Mouse (Mus musculus) forebrain, embryonic 13.5 days (tissue): ENCODE measurements around the gene Srgap3. TPM values are rescaled to one million over a fixed set of nuclear protein-coding genes. Genes with fewer than 3 reads are reported as not detected.

Source experiments
- ATAC-seq: fragments of 200-750 bp; cut with Nextera tagmentation; 2 replicates; pipeline ENCODE4 v1.8.0; 2017
- H3K27ac ChIP-seq: fragments of 300-500 bp; sonication (generic); 2 replicates; pipeline ENCODE4 v1.5.1; 2015; ENCODE audit warnings: inconsistent platforms, mild to moderate bottlenecking, moderate library complexity
- H3K27me3 ChIP-seq: fragments of 300-500 bp; sonication (generic); 2 replicates; pipeline ENCODE4 v1.6.1; 2015; ENCODE audit warnings: mild to moderate bottlenecking, inconsistent platforms
- H3K36me3 ChIP-seq: fragments of 300-500 bp; sonication (generic); 2 replicates; pipeline ENCODE4 v1.6.1; 2015; ENCODE audit warnings: mild to moderate bottlenecking, inconsistent platforms; ENCODE audit not compliant: poor library complexity, severe bottlenecking
- H3K4me1 ChIP-seq: fragments of 300-500 bp; sonication (generic); 2 replicates; pipeline ENCODE4 v1.6.1; 2015; ENCODE audit warnings: inconsistent platforms
- H3K4me2 ChIP-seq: fragments of 300-500 bp; sonication (generic); 2 replicates; pipeline ENCODE4 v1.6.1; 2015; ENCODE audit warnings: inconsistent platforms, mild to moderate bottlenecking, moderate library complexity
- H3K4me3 ChIP-seq: fragments of 300-500 bp; sonication (generic); 2 replicates; pipeline ENCODE4 v1.5.1; 2015; ENCODE audit warnings: mild to moderate bottlenecking, inconsistent platforms
- H3K9ac ChIP-seq: fragments of 300-500 bp; sonication (generic); 2 replicates; pipeline ENCODE4 v1.6.1; 2015; ENCODE audit warnings: mild to moderate bottlenecking, inconsistent platforms
- H3K9me3 ChIP-seq: fragments of 300-500 bp; sonication (generic); replicated peaks from 2 replicates; pipeline ENCODE4 v1.6.1; 2016; ENCODE audit warnings: inconsistent platforms
- WGBS: fragments of 180-500 bp; shearing (Covaris S2); methylation state at CpG from one replicate; pipeline ENCODE4 v1.1.7; 2015; 5-methylcytosine and 5-hydroxymethylcytosine counted together
- polyA plus RNA-seq: library from polyadenylated mRNA; unstranded; fragments of >200 nt; fragmentation: Nextera tagmentation; extraction: Ambion mirVana; gene quantifications from 2 replicates; pipeline ENCODE4 v1.2.1, GENCODE M21; 2015

The Srgap3 gene
- polyA plus RNA-seq, 1 experiment from 2014 or later = 30.1 TPM

DNA sequence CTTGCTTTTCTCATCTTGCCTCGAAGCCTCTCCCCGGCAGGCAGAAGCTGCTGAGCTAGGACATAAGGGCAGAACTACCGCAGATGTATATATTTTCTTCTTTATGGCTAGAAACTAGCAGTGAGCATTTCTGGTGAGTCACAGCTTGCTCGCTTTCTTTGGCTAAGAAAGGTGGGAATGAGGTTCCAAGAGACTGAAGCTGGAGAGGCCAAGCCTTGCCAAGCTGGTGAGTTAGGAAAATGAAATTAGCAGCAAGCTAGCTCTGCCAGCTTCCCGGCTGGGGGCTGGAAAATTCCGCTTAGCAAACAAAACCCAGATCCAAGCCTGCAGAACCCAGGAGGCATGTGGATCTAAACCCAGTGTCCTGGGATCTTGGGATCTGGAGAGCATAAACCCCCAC is 124.0 kb downstream of the Srgap3 start:
- H3K4me3 ChIP-seq = no peak overlapping the region
- WGBS = 83% methylated on average over 6 of the region's 6 CpGs
- no peak overlapping the region for H3K9ac ChIP-seq
- H3K27me3 ChIP-seq = no peaks in the 10 kb centered on the region
- peak; percentile 39; the same call in 1 of the 2 replicates for ATAC-seq
- no peaks in the 10 kb centered on the region for H3K9me3 ChIP-seq
- H3K4me1 ChIP-seq = peaks cover 32% of the 10 kb centered on the region
- H3K4me2 ChIP-seq = no peak overlapping the region
- peaks cover 30% of the 10 kb centered on the region for H3K36me3 ChIP-seq
- H3K27ac ChIP-seq = peak overlapping the region; percentile 57

DNA sequence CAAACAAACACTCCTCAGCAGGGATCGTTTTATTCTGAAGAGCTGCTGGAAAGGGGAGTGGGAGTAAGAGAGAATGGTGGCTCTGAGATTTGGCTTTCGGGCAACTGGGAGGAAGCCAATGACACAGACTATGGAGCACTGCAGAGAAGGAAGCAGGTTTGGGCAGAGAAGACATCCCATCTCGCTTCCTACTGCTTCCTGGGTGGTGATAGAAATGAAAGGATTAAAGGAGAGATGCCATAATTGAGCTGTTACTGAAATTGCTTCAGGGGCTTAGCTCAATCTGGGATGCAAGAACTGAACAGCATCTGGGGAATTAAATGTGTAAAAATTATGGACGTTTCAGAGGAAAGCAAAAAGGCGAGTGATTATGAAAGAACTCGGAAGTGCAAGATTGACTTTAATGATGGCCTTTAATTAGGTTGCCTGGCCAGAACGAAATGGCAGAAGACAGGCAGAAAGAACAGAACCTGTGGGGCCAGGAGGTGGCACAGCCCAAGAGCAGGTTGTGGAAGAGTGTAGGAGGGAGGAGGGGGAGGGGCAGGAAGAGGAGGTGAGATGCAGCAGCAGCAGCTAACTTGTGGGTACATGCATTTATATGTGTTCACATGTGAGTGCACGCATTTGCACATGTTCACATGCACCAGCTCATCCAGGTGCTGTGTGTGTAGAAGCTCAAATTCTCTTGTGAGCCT is 126.6 kb downstream of the Srgap3 start:
- Histone ChIP-seq H3K27me3 (no peaks in the 10 kb centered on the region), H3K9me3 (no peaks in the 10 kb centered on the region), H3K4me3 (no peak overlapping the region), H3K36me3 (peaks cover 29% of the 10 kb centered on the region), H3K9ac (no peak overlapping the region), H3K4me1 (peaks cover 41% of the 10 kb centered on the region), H3K4me2 (no peak overlapping the region), H3K27ac (peak overlapping the region; percentile 76)
- ATAC-seq = peak; percentile 23; the same call in 1 of the 2 replicates
- WGBS = 53% methylated on average over 8 of the region's 8 CpGs

DNA sequence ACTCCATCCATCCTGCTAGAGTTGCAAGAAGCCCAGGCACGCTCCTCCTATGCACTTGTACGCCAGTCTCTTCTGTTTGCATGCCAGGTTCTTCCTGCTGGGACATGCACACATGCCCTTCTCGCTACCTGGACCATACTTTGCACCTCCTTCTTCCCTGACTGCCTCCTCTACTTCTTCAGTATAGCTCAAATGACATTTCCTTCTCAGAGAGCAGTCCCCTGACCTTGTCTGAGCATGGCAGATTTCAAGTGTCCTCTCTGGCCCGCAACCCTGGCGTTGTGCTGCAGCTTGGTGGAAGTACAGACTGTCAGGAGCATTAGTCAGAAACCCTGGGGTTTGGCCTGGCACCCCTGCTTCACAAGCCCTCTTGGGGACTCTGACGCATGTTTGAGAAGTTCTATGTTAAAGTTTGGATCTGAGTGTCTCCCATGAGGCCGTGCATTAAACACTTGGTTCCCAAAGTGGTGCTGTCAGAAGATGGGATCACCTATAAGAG is 128.6 kb downstream of the Srgap3 start:
- Histone ChIP-seq H3K27me3 (no peaks in the 10 kb centered on the region), H3K4me3 (no peak overlapping the region), H3K9me3 (no peaks in the 10 kb centered on the region), H3K4me1 (peaks cover 53% of the 10 kb centered on the region), H3K9ac (no peak overlapping the region), H3K36me3 (peaks cover 16% of the 10 kb centered on the region), H3K27ac (no peak overlapping the region), H3K4me2 (no peak overlapping the region)
- 93% methylated on average over 7 of the region's 7 CpGs for WGBS
- no peak for ATAC-seq

DNA sequence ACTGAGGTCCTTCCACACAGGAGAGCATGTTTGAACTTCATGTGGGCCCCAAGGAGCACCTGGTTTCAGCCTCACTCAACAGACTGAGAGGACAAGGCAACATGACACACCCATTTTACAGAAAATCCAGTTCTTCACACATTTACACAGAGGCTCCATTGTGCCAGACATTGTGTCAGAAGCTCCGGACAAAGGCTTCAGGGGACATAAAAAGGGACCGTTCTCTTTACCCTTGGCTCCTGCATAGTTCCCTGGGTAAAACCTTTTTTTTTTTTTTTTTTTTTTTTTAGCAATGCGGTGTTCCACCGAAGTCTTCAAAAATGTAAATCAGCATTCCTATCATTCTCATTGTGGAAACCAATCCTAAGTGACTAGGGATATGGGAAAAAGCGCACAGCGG is 131.5 kb downstream of the Srgap3 start:
- no peak for ATAC-seq
- Histone ChIP-seq H3K9ac (no peak overlapping the region), H3K4me1 (peaks cover 45% of the 10 kb centered on the region), H3K27me3 (no peaks in the 10 kb centered on the region), H3K36me3 (peaks cover 9% of the 10 kb centered on the region), H3K4me2 (no peak overlapping the region), H3K4me3 (no peak overlapping the region), H3K27ac (peak overlapping the region; percentile 57; the same call in 1 of the 2 replicates), H3K9me3 (no peaks in the 10 kb centered on the region)
- WGBS = 30% methylated on average over 6 of the region's 6 CpGs

DNA sequence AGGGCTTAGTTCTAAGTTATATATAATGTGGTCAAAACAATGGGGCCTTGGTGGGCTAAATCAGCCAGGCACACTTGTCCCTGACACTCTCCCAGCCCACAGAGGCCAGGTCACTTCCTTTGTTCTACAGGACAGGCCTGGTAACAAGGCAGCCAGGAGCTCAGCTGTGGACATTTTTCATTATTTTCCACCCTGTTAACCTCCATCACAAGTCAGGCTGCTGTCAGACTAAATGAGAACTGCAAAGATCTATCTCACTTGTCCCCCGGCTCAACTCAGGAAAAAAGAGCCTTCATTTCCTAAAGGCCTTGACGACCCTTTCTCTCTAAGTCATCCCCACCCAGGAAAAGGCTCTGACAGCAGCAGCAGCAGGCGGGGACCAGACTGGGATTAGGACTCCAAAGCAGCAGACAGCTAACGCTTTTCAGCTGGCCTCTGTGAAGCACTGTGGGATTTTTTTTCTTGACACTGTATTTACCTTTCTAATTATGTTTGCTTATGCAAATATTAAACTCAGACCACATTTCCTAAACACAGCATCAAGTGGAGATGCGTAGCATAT is 132.5 kb downstream of the Srgap3 start:
- no peaks in the 10 kb centered on the region for H3K27me3 ChIP-seq
- H3K4me2 ChIP-seq = no peak overlapping the region
- H3K4me3 ChIP-seq = no peak overlapping the region
- H3K36me3 ChIP-seq = peaks cover 7% of the 10 kb centered on the region
- peak overlapping the region; percentile 57 for H3K27ac ChIP-seq
- no peaks in the 10 kb centered on the region for H3K9me3 ChIP-seq
- peaks cover 47% of the 10 kb centered on the region for H3K4me1 ChIP-seq
- H3K9ac ChIP-seq = no peak overlapping the region
- ATAC-seq = no peak
- WGBS = 33% methylated on average over 5 of the region's 5 CpGs

DNA sequence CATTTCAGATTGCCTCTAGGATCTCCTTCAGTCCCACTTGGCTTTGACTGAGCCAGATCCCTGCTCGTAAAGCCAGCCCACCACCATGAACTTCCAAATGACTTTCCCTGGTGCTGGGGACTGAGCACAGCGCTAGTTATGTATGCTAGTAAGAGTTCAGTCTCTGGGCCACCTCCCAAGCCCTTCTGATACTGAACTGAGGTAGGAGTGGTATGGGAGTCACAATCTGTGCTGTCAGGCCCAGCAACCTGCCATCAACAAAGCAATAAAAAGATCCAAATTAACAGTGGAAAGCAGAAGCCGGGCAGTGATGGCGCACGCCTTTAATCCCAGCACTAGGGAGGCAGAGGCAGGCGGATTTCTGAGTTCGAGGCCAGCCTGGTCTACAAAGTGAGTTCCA is 134.2 kb downstream of the Srgap3 start:
- Histone ChIP-seq H3K9ac (no peak overlapping the region), H3K4me1 (peaks cover 60% of the 10 kb centered on the region), H3K4me2 (no peak overlapping the region), H3K36me3 (peaks cover 7% of the 10 kb centered on the region), H3K4me3 (no peak overlapping the region), H3K27me3 (no peaks in the 10 kb centered on the region), H3K27ac (0 out of 2 replicates have a peak overlapping the region, but pooled peaks have one; percentile 45), H3K9me3 (no peaks in the 10 kb centered on the region)
- 94% methylated on average over 7 of the region's 7 CpGs for WGBS
- no peak for ATAC-seq

DNA sequence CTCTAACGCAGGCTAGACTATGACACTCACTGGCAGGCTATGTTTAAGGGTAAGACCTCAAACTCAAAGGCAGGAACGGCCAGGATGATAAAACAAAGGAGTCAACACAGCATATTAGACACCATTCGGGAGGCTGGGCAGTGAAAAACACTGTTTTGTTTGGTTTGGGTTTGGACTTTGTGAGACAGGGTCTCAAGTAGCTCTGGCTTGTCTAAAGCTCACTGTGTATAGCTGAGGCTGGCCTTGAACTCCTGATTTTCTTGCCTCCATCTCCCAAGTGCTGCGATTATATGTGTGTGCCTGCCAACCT is 136.6 kb downstream of the Srgap3 start:
- Histone ChIP-seq H3K4me1 (peaks cover 51% of the 10 kb centered on the region), H3K9me3 (no peaks in the 10 kb centered on the region), H3K36me3 (peaks cover 11% of the 10 kb centered on the region), H3K27ac (peak overlapping the region; percentile 95), H3K4me3 (no peak overlapping the region), H3K9ac (0 out of 2 replicates have a peak overlapping the region, but pooled peaks have one; percentile 32), H3K4me2 (peak overlapping the region; percentile 41), H3K27me3 (no peaks in the 10 kb centered on the region)
- WGBS = 28% methylated on average over 4 of the region's 4 CpGs
- no peak for ATAC-seq

DNA sequence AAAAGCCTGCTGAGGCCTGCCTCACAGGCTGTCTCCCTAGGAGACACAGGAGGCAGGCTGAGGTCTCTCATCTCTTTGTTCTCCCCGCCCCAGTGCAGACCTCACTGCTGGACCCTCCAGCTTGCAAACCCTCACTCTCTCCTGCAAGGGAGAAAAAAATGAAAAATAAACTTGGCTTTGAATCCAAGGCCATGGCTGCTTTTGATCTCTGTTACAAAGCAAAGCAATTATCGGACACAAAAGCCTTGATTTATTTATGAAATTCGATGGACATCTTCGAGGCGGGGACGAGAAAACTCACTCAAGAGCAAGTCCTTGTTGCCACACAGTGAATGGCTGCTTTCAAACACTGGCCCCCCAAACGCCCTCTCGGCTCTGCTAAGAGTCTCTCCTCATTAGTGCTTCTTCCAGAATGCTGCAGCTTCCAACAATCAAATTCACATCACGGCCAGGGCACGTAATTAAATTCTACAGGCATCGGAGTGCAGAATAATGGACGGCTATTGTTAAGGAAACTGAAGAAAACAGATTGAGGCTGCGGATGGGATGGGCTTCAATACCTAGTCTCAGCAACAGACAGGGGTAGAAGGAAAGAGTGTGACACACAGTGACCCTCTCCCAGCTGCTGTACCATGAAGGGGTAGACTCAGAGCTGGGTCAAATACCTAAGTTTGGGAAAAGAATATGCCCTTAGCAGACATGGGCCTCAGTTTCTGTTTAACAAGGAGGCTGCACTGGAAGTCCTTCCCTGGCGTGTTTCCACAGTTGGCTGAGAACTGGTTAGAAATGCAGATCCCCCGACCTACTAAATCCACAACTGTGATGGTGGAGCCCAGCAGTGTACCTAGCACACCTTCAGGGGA is 137.2 kb downstream of the Srgap3 start:
- H3K9ac ChIP-seq = peak overlapping the region; percentile 39

DNA sequence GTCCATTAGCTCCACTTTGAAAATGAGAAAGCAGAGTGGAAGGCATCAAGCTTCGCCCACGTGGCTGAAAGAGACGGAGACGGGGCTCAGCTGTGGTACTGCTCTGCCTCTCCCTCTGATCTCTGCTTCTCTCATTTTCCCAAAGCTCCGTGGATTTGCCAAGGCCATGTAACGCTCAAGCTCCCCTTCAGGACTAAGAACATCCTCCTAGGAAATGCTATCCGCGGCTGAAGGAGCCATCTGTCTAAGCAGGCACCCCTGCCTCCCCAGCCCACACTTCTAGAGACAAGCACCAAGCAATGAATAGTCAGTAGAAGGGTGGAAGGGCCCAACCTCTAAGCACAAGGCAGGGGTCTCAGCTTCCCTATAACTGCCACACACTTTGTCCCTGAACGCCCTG is 138.3 kb downstream of the Srgap3 start:
- H3K9ac ChIP-seq = no peak overlapping the region
- ATAC-seq = no peak
- 59% methylated on average over 9 of the region's 9 CpGs for WGBS
- no peak overlapping the region for H3K4me3 ChIP-seq
- H3K4me2 ChIP-seq = no peak overlapping the region
- H3K27me3 ChIP-seq = no peaks in the 10 kb centered on the region
- no peaks in the 10 kb centered on the region for H3K9me3 ChIP-seq
- H3K4me1 ChIP-seq = peaks cover 39% of the 10 kb centered on the region
- H3K27ac ChIP-seq = peak overlapping the region; percentile 95
- H3K36me3 ChIP-seq = peaks cover 11% of the 10 kb centered on the region

More for the DNA sequence above, 137.2 kb downstream of the Srgap3 start:
- no peak overlapping the region for H3K4me3 ChIP-seq
- peak; percentile 88 for ATAC-seq
- H3K36me3 ChIP-seq = peaks cover 11% of the 10 kb centered on the region
- H3K27ac ChIP-seq = peak overlapping the region; percentile 95
- WGBS = 3% methylated on average over 15 of the region's 15 CpGs
- no peaks in the 10 kb centered on the region for H3K9me3 ChIP-seq
- peak overlapping the region; percentile 41 for H3K4me2 ChIP-seq
- H3K27me3 ChIP-seq = no peaks in the 10 kb centered on the region
- peaks cover 46% of the 10 kb centered on the region for H3K4me1 ChIP-seq

DNA sequence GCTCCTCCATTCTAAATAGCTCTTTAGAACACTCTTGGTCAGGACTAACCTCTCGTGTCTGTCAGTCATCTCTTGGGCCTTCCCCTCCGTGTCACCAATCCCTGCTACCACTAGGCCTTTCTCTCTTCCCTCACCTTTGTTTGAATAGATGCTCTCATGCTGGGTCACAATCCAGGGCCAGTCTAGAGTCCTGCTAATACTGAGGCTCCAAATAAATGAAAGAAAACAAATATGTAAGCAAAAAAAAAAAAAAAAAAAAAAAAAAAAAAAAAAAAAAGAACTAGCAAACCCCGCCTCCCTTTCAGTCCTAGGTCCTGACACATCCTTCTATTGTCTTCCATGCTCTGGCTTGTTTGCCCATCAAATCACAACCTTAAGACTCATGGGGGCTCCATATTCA is 145.1 kb downstream of the Srgap3 start:
- H3K36me3 ChIP-seq = peaks cover 12% of the 10 kb centered on the region
- no peaks in the 10 kb centered on the region for H3K27me3 ChIP-seq
- no peaks in the 10 kb centered on the region for H3K4me1 ChIP-seq
- no peak overlapping the region for H3K9ac ChIP-seq
- no peak overlapping the region for H3K27ac ChIP-seq
- 79% methylated on average over 3 of the region's 3 CpGs for WGBS
- no peak for ATAC-seq
- H3K4me3 ChIP-seq = no peak overlapping the region
- no peaks in the 10 kb centered on the region for H3K9me3 ChIP-seq
- no peak overlapping the region for H3K4me2 ChIP-seq

DNA sequence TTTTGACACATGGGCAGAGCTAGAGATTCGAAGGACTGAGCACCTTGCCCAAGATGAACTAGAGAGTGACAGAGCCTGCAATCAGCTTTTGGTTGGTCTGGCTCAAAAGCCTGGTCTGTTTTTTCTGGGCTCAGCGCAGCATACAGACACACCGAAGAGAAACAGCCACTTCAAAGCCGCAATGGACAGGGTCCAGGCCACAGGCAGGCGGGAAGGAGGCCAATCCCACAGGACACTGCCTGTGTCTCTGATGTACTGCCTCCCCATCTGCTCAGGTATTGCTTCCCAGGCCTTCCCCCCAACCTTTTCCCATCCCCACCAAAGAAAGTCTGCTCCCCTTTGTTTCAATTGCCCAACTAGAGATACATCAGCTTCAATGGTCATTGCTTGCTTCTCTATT is 148.7 kb downstream of the Srgap3 start:
- Histone ChIP-seq H3K9ac (no peak overlapping the region), H3K27me3 (no peaks in the 10 kb centered on the region), H3K36me3 (peaks cover 19% of the 10 kb centered on the region), H3K9me3 (no peaks in the 10 kb centered on the region), H3K4me2 (no peak overlapping the region), H3K27ac (no peak overlapping the region), H3K4me3 (no peak overlapping the region), H3K4me1 (no peaks in the 10 kb centered on the region)
- ATAC-seq = no peak
- 89% methylated on average over 5 of the region's 5 CpGs for WGBS

DNA sequence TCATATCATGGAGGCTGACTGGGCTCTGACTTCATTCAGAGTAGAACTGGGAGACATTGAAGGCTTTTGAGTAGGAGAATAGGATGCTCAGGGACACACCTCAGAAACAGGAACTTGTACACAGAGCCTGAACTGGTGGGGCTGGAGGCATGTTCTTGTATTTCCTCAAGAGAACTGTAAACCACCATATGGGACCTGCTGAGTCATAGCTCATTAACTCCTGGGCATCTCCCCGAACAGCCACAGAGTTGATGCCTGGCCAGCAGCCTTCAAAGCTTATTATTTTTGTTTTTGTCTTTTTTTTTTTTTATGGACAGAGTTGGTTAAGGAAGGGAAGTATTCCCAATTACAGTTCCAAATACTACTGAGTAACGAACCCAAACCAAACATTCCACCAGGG is 150.5 kb downstream of the Srgap3 start:
- no peak overlapping the region for H3K27ac ChIP-seq
- no peak overlapping the region for H3K4me3 ChIP-seq
- no peaks in the 10 kb centered on the region for H3K9me3 ChIP-seq
- H3K4me2 ChIP-seq = no peak overlapping the region
- ATAC-seq = no peak
- no peaks in the 10 kb centered on the region for H3K4me1 ChIP-seq
- H3K27me3 ChIP-seq = no peaks in the 10 kb centered on the region
- no peak overlapping the region for H3K9ac ChIP-seq
- H3K36me3 ChIP-seq = peaks cover 28% of the 10 kb centered on the region
- 71% methylated on average over 2 of the region's 2 CpGs for WGBS
